Mouse (Mus musculus): Measurements from ENCODE around the gene Myh8. TPM values are rescaled to one million over a fixed set of nuclear protein-coding genes. Genes with fewer than 3 reads are reported as not detected.

The Myh8 gene
- polyA plus RNA-seq, 1 experiment from 2014 or later: 27.5 TPM

DNA sequence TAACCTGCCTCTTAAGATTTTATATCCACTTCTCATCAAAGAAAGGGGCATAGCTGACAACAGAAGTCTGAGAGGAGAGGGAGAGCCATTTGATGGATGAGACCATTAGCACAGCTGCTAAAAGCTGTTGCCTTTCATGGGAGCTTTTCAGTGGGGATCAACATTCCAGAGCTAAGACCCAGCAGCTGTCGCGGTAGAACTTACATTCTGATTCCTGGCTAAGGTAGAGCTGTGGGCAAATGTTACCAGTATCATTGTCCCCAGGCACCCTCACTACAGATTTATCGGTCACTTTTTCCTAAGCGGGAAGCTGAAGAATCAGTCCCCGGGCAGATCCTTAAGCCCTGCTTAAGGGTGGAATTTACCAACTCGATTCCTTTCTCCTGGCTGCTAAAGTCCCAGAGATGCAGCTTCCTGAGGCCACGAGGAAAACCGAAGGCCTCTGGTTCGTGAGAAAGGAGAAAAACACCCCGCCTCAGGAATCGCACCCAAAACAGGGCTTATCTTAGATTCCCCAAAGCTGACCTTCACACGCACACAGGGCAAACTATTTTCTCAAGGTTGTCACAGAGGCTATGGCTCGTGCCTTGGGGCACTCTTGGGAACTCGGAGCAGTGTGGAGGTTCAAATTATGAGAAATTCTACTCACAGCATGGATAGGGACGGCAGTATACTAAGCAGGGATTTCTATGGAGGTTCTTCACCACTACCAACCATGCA is 37.0 kb downstream of the Myh8 start:
- Histone ChIP-seq H3K4me1 (0 out of 2 replicates have a peak, but pooled peaks cover 8% of the 10 kb centered on the region), H3K4me3 (no peak overlapping the region), H3K36me3 (no peaks in the 10 kb centered on the region), H3K27me3 (no peaks in the 10 kb centered on the region), H3K9ac (no peak overlapping the region), H3K4me2 (replicated peaks) (no peak overlapping the region), H3K9me3 (no peaks in the 10 kb centered on the region), H3K27ac (no peak overlapping the region)
- peak; percentile 32; the same call in 1 of the 2 replicates for ATAC-seq (ENCODE audit: low FRiP score, low read depth)
- WGBS: 38% methylated on average over 15 of the region's 15 CpGs

DNA sequence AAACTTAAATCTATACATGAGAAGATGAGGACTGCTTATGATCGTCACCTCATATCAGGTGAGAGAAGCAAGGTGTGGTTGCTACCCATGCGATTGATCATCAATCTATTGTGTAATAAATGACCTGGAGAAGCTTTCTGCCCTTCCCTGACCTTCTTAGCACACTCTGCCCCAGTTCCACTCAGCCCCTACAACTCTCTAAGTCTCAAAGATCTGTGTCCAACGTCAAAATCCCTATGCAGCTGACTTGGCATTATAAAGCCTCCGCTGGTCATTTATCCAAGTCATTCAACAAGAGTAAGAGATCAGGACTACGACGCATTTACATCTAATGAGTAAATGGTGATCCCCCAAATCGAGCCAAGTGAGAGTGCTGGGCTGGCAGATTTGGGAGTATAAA is 44.4 kb downstream of the Myh8 start, which contains the start of gene Myh13:
Myh13 (plus strand) TSS at position 301 of the 400 bp plus-strand sequence.
- H3K4me1 ChIP-seq: peaks cover 4% of the 10 kb centered on the region; the same call in 1 of the 2 replicates
- ATAC-seq (ENCODE audit: low FRiP score, low read depth): no peak
- H3K9ac ChIP-seq: no peak within 1 kb of the TSS
- H3K4me2 ChIP-seq (replicated peaks): no peak within 1 kb of the TSS
- WGBS: 85% methylated on average over 7 of the region's 7 CpGs
- H3K36me3 ChIP-seq: no peaks in the 10 kb centered on the region
- H3K27ac ChIP-seq: no peak within 1 kb of the TSS
- no peak within 1 kb of the TSS for H3K4me3 ChIP-seq
- no peaks in the 10 kb centered on the region for H3K9me3 ChIP-seq
- H3K27me3 ChIP-seq: no peaks in the 10 kb centered on the region

GRCm38 (mm10) chr11:67326536-67326935 is 49.6 kb downstream of the Myh8 start:
- H3K4me2 ChIP-seq (replicated peaks): no peak overlapping the region
- WGBS: 49% methylated on average over 2 of the region's 2 CpGs
- H3K4me1 ChIP-seq: peaks cover 9% of the 10 kb centered on the region; the same call in 1 of the 2 replicates
- ATAC-seq (ENCODE audit: low FRiP score, low read depth): no peak
- no peaks in the 10 kb centered on the region for H3K9me3 ChIP-seq
- H3K9ac ChIP-seq: no peak overlapping the region
- no peaks in the 10 kb centered on the region for H3K36me3 ChIP-seq
- H3K27me3 ChIP-seq: no peaks in the 10 kb centered on the region
- H3K27ac ChIP-seq: no peak overlapping the region
- H3K4me3 ChIP-seq: no peak overlapping the region

- WGBS: 69% methylated on average over 3 of the region's 3 CpGs
- ATAC-seq (ENCODE audit: low FRiP score, low read depth): no peak
- Histone ChIP-seq H3K27ac (no peak overlapping the region), H3K36me3 (no peaks in the 10 kb centered on the region), H3K4me2 (replicated peaks) (no peak overlapping the region), H3K9ac (no peak overlapping the region), H3K4me3 (no peak overlapping the region), H3K27me3 (no peaks in the 10 kb centered on the region; the same call in 1 of the 2 replicates), H3K4me1 (no peaks in the 10 kb centered on the region), H3K9me3 (no peaks in the 10 kb centered on the region)
These were observed 67.6 kb downstream of the Myh8 start for GRCm38 (mm10) chr11:67344556-67344955.

DNA sequence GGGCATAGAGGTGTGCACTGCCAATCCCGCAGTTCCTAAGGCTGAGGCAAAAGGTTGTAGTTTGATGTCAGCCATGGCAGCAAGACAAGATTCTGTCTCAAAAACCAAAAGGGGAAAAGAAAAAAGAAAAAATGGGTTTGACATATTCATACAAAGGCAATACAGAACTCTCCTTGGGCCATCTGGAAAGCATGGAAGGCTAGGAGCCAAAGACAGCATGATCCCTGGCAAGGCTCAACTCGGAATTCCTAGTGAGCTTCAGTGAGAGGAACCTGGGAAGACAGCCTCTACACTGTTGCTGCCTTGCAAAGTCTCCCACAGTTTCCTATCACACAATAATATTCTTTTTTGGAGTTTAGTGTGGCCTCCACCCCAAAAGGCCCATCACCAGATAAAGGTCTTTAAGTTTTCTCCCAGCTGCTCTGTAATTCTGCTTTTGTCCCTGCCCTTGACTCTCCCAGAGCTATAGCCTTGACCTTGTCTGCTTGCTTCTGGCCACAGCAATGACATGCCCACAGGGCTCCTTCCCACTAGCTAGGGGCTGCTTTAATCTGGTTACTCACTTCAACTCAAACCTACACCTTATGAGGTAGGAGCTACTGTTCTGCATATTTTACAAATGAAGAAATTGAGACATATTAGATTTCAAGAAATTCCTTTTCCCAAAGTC is 68.4 kb downstream of the Myh8 start:
- Histone ChIP-seq H3K9me3 (no peaks in the 10 kb centered on the region), H3K27me3 (peaks cover 5% of the 10 kb centered on the region; the same call in 1 of the 2 replicates), H3K4me2 (replicated peaks) (no peak overlapping the region), H3K27ac (no peak overlapping the region), H3K9ac (no peak overlapping the region), H3K4me3 (no peak overlapping the region), H3K36me3 (no peaks in the 10 kb centered on the region), H3K4me1 (no peaks in the 10 kb centered on the region)
- WGBS: 61% methylated on average over 2 of the region's 2 CpGs
- no peak for ATAC-seq (ENCODE audit: low FRiP score, low read depth)

GRCm38 (mm10) chr11:67345856-67346236 is 68.9 kb downstream of the Myh8 start:
- peaks cover 5% of the 10 kb centered on the region; the same call in 1 of the 2 replicates for H3K27me3 ChIP-seq
- no peak overlapping the region for H3K4me3 ChIP-seq
- no peaks in the 10 kb centered on the region for H3K4me1 ChIP-seq
- no peaks in the 10 kb centered on the region for H3K9me3 ChIP-seq
- H3K27ac ChIP-seq: no peak overlapping the region
- no peak overlapping the region for H3K4me2 ChIP-seq (replicated peaks)
- H3K9ac ChIP-seq: no peak overlapping the region
- ATAC-seq (ENCODE audit: low FRiP score, low read depth): no peak
- H3K36me3 ChIP-seq: no peaks in the 10 kb centered on the region

DNA sequence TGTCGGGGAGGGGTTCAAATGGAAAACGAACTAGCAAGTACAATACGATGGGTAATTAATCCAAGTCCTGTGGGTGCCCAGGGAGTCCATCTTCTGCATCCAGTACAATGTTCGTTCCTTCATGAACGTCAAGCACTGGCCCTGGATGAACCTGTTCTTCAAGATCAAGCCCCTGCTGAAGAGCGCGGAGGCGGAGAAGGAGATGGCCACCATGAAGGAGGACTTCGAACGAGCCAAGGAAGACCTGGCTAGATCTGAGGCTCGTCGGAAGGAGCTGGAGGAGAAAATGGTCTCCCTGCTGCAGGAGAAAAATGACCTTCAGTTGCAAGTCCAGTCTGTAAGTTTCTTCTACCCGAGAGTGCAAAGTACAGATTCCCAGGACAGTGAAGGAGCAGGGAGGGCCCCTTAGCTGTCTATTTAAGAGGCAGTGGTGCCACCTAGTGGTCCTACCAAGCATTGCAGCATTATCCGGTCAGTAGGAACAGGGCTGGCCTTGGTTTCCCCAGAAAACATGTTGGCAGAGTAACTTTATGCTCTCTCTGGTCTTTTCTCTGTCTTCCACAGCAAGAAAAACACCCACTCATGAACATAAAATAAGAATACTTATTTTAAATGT is 73.3 kb downstream of the Myh8 start:
- Histone ChIP-seq H3K9ac (no peak overlapping the region), H3K27ac (no peak overlapping the region), H3K27me3 (peaks cover 5% of the 10 kb centered on the region; the same call in 1 of the 2 replicates), H3K4me1 (no peaks in the 10 kb centered on the region), H3K4me3 (no peak overlapping the region), H3K4me2 (replicated peaks) (peak overlapping the region; percentile 37), H3K36me3 (no peaks in the 10 kb centered on the region), H3K9me3 (no peaks in the 10 kb centered on the region)
- ATAC-seq (ENCODE audit: low FRiP score, low read depth): peak; percentile 51; the same call in 1 of the 2 replicates
- WGBS: 51% methylated on average over 14 of the region's 14 CpGs

- Histone ChIP-seq H3K4me2 (replicated peaks) (no peak overlapping the region), H3K27me3 (peaks cover 5% of the 10 kb centered on the region; the same call in 1 of the 2 replicates), H3K4me1 (no peaks in the 10 kb centered on the region; the same call in 1 of the 2 replicates), H3K36me3 (no peaks in the 10 kb centered on the region), H3K4me3 (no peak overlapping the region), H3K9me3 (no peaks in the 10 kb centered on the region), H3K27ac (no peak overlapping the region), H3K9ac (no peak overlapping the region)
- no peak for ATAC-seq (ENCODE audit: low FRiP score, low read depth)
- WGBS: 61% methylated on average over 4 of the region's 4 CpGs
These were observed 76.1 kb downstream of the Myh8 start for GRCm38 (mm10) chr11:67353011-67353410.

- H3K4me2 ChIP-seq (replicated peaks): no peak overlapping the region
- no peak for ATAC-seq (ENCODE audit: low FRiP score, low read depth)
- no peaks in the 10 kb centered on the region for H3K9me3 ChIP-seq
- no peak overlapping the region for H3K9ac ChIP-seq
- WGBS: 60% methylated on average over 10 of the region's 10 CpGs
- no peak overlapping the region for H3K4me3 ChIP-seq
- H3K27me3 ChIP-seq: no peaks in the 10 kb centered on the region
- peaks cover 9% of the 10 kb centered on the region for H3K4me1 ChIP-seq
- H3K27ac ChIP-seq: no peak overlapping the region
- H3K36me3 ChIP-seq: no peaks in the 10 kb centered on the region
These were observed 81.1 kb downstream of the Myh8 start for GRCm38 (mm10) chr11:67358031-67358430.

Other genes starting within 250 kb of the Myh8 start
- 34.8 and 36.5 TPM in 2 replicates for gene Adprm, start 224.5 kb upstream of the Myh8 start, polyA plus RNA-seq (2015; fragmentation: Nextera tagmentation; extraction: Ambion mirVana)
- 20.0 and 21.3 TPM in 2 replicates for gene Sco1, start 224.5 kb upstream of the Myh8 start, polyA plus RNA-seq (2015; fragmentation: Nextera tagmentation; extraction: Ambion mirVana)
- gene Myh3, start 198.8 kb upstream of the Myh8 start, polyA plus RNA-seq (2015; fragmentation: Nextera tagmentation; extraction: Ambion mirVana): 85.0 and 101 TPM in 2 replicates
- 0.11 and 0.15 TPM in 2 replicates for gene Myh2, start 106.1 kb upstream of the Myh8 start, polyA plus RNA-seq (2015; fragmentation: Nextera tagmentation; extraction: Ambion mirVana)
- 1.6 and 2.1 TPM in 2 replicates for gene Myh1, start 77.1 kb upstream of the Myh8 start, polyA plus RNA-seq (2015; fragmentation: Nextera tagmentation; extraction: Ambion mirVana)
- gene Myh4, start 39.1 kb upstream of the Myh8 start, polyA plus RNA-seq (2015; fragmentation: Nextera tagmentation; extraction: Ambion mirVana): 0.20 and 0.23 TPM in 2 replicates
- 0.26 and 0.38 TPM in 2 replicates for gene Myh13, start 44.5 kb downstream of the Myh8 start, polyA plus RNA-seq (2015; fragmentation: Nextera tagmentation; extraction: Ambion mirVana)
- 9.8 and 11.7 TPM in 2 replicates for gene Gas7, start 178.3 kb downstream of the Myh8 start, polyA plus RNA-seq (2015; fragmentation: Nextera tagmentation; extraction: Ambion mirVana)